Mouse (Mus musculus): Measurements from ENCODE around the gene Fthl17c.
"Not testable (repeated sequence)": the region's sequence is repeated elsewhere in the genome, so short reads cannot be mapped to it uniquely, and the experiment has no call there.

GRCm38 (mm10) chrX:8948130-8948805 is 28.1 kb downstream of the Fthl17c start:
- TF ChIP-seq CTCF (IDR thresholded peaks at IDR 0.05; ENCODE audit: borderline replicate concordance, control insufficient read depth, extremely low read depth, insufficient read depth, low read length, poor library complexity); POLR2A (IDR thresholded peaks at IDR 0.05; ENCODE audit: control insufficient read depth, extremely low read depth, insufficient read depth, low read length, poor library complexity): not testable (repeated sequence)

Measured in thymus, adult 2 months (tissue).